Mouse (Mus musculus): ENCODE results near the gene Il1r2. TPM values are rescaled to one million over a fixed set of nuclear protein-coding genes. Genes with fewer than 3 reads are reported as not detected.
A peak's percentile ranks its signal among the peaks of the same experiment; 100 is the strongest.

The Il1r2 gene
- polyA plus RNA-seq, 1 experiment from 2014 or later, result 0.54 TPM

- Histone ChIP-seq H3K9me3 (ENCODE audit: control insufficient read depth, low read length) (0 out of 2 replicates have a peak, but pooled peaks cover 5% of the 10 kb centered on the region), H3K27me3 (replicated peaks; ENCODE audit: control insufficient read depth, insufficient read depth, low read length) (no peaks in the 10 kb centered on the region), H3K4me1 (ENCODE audit: control insufficient read depth, insufficient read depth, low read length) (no peaks in the 10 kb centered on the region), H3K9ac (ENCODE audit: low read depth, low read length) (no peak overlapping the region), H3K36me3 (ENCODE audit: control insufficient read depth, insufficient read depth, low read length) (no peaks in the 10 kb centered on the region), H3K4me3 (ENCODE audit: low read depth, low read length) (no peak overlapping the region), H3K27ac (replicated peaks; ENCODE audit: low read depth, low read length) (no peak overlapping the region), H3K4me2 (ENCODE audit: low read depth, low read length) (no peak overlapping the region)
- ATAC-seq (ENCODE audit: low read depth) (no peak), DNase-seq (ENCODE audit: low spot score) (no peak)
- 83% methylated on average over 8 of the region's 8 CpGs for WGBS
These were observed 93.7 kb downstream of the Il1r2 start for GRCm38 (mm10) chr1:40167585-40167984.

- Histone ChIP-seq H3K36me3 (ENCODE audit: control insufficient read depth, insufficient read depth, low read length) (no peaks in the 10 kb centered on the region), H3K9ac (ENCODE audit: low read depth, low read length) (no peak overlapping the region), H3K27ac (replicated peaks; ENCODE audit: low read depth, low read length) (no peak overlapping the region; the same call in 1 of the 2 replicates), H3K4me2 (ENCODE audit: low read depth, low read length) (no peak overlapping the region), H3K4me1 (ENCODE audit: control insufficient read depth, insufficient read depth, low read length) (no peaks in the 10 kb centered on the region), H3K27me3 (replicated peaks; ENCODE audit: control insufficient read depth, insufficient read depth, low read length) (no peaks in the 10 kb centered on the region), H3K9me3 (ENCODE audit: control insufficient read depth, low read length) (0 out of 2 replicates have a peak, but pooled peaks cover 5% of the 10 kb centered on the region), H3K4me3 (ENCODE audit: low read depth, low read length) (no peak overlapping the region)
- DNase-seq (ENCODE audit: low spot score) (peak; percentile 54), ATAC-seq (ENCODE audit: low read depth) (no peak)
- 58% methylated on average over 5 of the region's 5 CpGs for WGBS
These were observed 98.0 kb downstream of the Il1r2 start for GRCm38 (mm10) chr1:40171878-40172277.

- H3K27me3 ChIP-seq (replicated peaks; ENCODE audit: control insufficient read depth, insufficient read depth, low read length), result no peaks in the 10 kb centered on the region
- H3K9me3 ChIP-seq (ENCODE audit: control insufficient read depth, low read length), result 0 out of 2 replicates have a peak, but pooled peaks cover 12% of the 10 kb centered on the region
- no peak overlapping the region for H3K9ac ChIP-seq (ENCODE audit: low read depth, low read length)
- ATAC-seq (ENCODE audit: low read depth) (no peak), DNase-seq (ENCODE audit: low spot score) (no peak)
- H3K4me1 ChIP-seq (ENCODE audit: control insufficient read depth, insufficient read depth, low read length), result no peaks in the 10 kb centered on the region
- no peak overlapping the region for H3K27ac ChIP-seq (replicated peaks; ENCODE audit: low read depth, low read length)
- no peaks in the 10 kb centered on the region for H3K36me3 ChIP-seq (ENCODE audit: control insufficient read depth, insufficient read depth, low read length)
- WGBS, result 90% methylated on average over 3 of the region's 3 CpGs
- H3K4me3 ChIP-seq (ENCODE audit: low read depth, low read length), result no peak overlapping the region
- H3K4me2 ChIP-seq (ENCODE audit: low read depth, low read length), result no peak overlapping the region
These were observed 100.3 kb downstream of the Il1r2 start for GRCm38 (mm10) chr1:40174146-40174545.

Other genes with a start within 250 kb of the Il1r2 start
- gene Map4k4, start 173.2 kb upstream of the Il1r2 start, polyA plus RNA-seq (2014; fragmentation: Nextera tagmentation; extraction: Ambion mirVana), result 27.8 and 32.4 TPM in 2 replicates
- 9.3 and 9.6 TPM in 2 replicates for gene Il1r1, start 151.0 kb downstream of the Il1r2 start, polyA plus RNA-seq (2014; fragmentation: Nextera tagmentation; extraction: Ambion mirVana)